Mouse (Mus musculus): ENCODE measurements around the gene Coro2a.
"Not testable (repeated sequence)": the region's sequence is repeated elsewhere in the genome, so short reads cannot be mapped to it uniquely, and the experiment has no call there.

Coro2a gene

GRCm38 (mm10) chr4:46613618-46614017, 11.6 kb upstream of the Coro2a start:
- DNase-seq (ENCODE audit: low spot score), result no peak

- peak; percentile 68 for DNase-seq (ENCODE audit: low spot score)
Measured at GRCm38 (mm10) chr4:46611181-46611580, 9.2 kb upstream of the Coro2a start.

- no peak for DNase-seq (ENCODE audit: low spot score)
Measured at GRCm38 (mm10) chr4:46607601-46608000, 5.6 kb upstream of the Coro2a start.

- no peak for DNase-seq (ENCODE audit: low spot score)
Measured at GRCm38 (mm10) chr4:46605451-46605850, 3.4 kb upstream of the Coro2a start.

- no peak for DNase-seq (ENCODE audit: low spot score)
Measured at GRCm38 (mm10) chr4:46602704-46603103, 702 bp upstream of the Coro2a start.

GRCm38 (mm10) chr4:46601258-46601843, 651 bp downstream of the Coro2a start:
- no peak for DNase-seq (ENCODE audit: low spot score)

- no peak for DNase-seq (ENCODE audit: low spot score)
Measured at GRCm38 (mm10) chr4:46600473-46601257, 1.3 kb downstream of the Coro2a start.

GRCm38 (mm10) chr4:46599609-46600008, 2.4 kb downstream of the Coro2a start:
- DNase-seq (ENCODE audit: low spot score), result not testable (repeated sequence)

GRCm38 (mm10) chr4:46598981-46599380, 3.0 kb downstream of the Coro2a start:
- no peak for DNase-seq (ENCODE audit: low spot score)

GRCm38 (mm10) chr4:46598111-46598510, 3.9 kb downstream of the Coro2a start:
- no peak for DNase-seq (ENCODE audit: low spot score)

GRCm38 (mm10) chr4:46597286-46597961, 4.6 kb downstream of the Coro2a start:
- DNase-seq (ENCODE audit: low spot score), result no peak

- no peak for DNase-seq (ENCODE audit: low spot score)
Measured at GRCm38 (mm10) chr4:46596398-46596797, 5.6 kb downstream of the Coro2a start.

GRCm38 (mm10) chr4:46594131-46594530, 7.9 kb downstream of the Coro2a start:
- no peak for DNase-seq (ENCODE audit: low spot score)

GRCm38 (mm10) chr4:46593472-46593871, 8.5 kb downstream of the Coro2a start:
- no peak for DNase-seq (ENCODE audit: low spot score)

- DNase-seq (ENCODE audit: low spot score), result no peak
Measured at GRCm38 (mm10) chr4:46591833-46592520, 10.0 kb downstream of the Coro2a start.

GRCm38 (mm10) chr4:46590810-46591209, 11.2 kb downstream of the Coro2a start:
- no peak for DNase-seq (ENCODE audit: low spot score)

- no peak for DNase-seq (ENCODE audit: low spot score)
Measured at GRCm38 (mm10) chr4:46589946-46590684, 11.9 kb downstream of the Coro2a start.

- no peak for DNase-seq (ENCODE audit: low spot score)
Measured at GRCm38 (mm10) chr4:46589151-46589550, 12.9 kb downstream of the Coro2a start.

GRCm38 (mm10) chr4:46586473-46586872, 15.5 kb downstream of the Coro2a start:
- DNase-seq (ENCODE audit: low spot score), result no peak

- DNase-seq (ENCODE audit: low spot score), result no peak
Measured at GRCm38 (mm10) chr4:46585811-46586190, 16.2 kb downstream of the Coro2a start.

- no peak for DNase-seq (ENCODE audit: low spot score)
Measured at GRCm38 (mm10) chr4:46585041-46585810, 16.8 kb downstream of the Coro2a start.
